Mouse (Mus musculus) gastrocnemius, postnatal 10 days (tissue): ENCODE measurements around the gene Zfp68. TPM values are rescaled to one million over a fixed set of nuclear protein-coding genes. Genes with fewer than 3 reads are reported as not detected.
A peak's percentile ranks its signal among the peaks of the same experiment; 100 is the strongest.
"Not testable (repeated sequence)": the region's sequence is repeated elsewhere in the genome, so short reads cannot be mapped to it uniquely, and the experiment has no call there.

Experiments used
- DNase-seq: peaks from one replicate; pipeline ENCODE4 v3.0.0; 2021; ENCODE audit warnings: mixed read lengths
- long read RNA-seq, 2 experiments: library from polyadenylated mRNA; stranded (forward); transcript quantifications; one replicate each; pipeline ENCODE4 v2.0.0; 2021
- microRNA-seq, 2 experiments: library from miRNA; unstranded; fragments of <30 nt; microRNA quantifications; one replicate each; pipeline ENCODE4 v1.2.0; 2021
- total RNA-seq, 2 experiments: library from RNA; stranded (reverse); gene quantifications; 2 replicates each; pipeline ENCODE4 v1.2.3; 2021

The Zfp68 gene
- 10 to 100 TPM; 19.2 to 22.1 TPM for total RNA-seq
- long read RNA-seq, experiment 1, full-length matches to known transcripts: 53 of 56 reads
- long read RNA-seq, experiment 1, partial matches to known transcripts: 1 of 56 reads
- long read RNA-seq, experiment 1, other reads (novel, unspliced or antisense): 2 of 56 reads
- long read RNA-seq, experiment 2, full-length matches to known transcripts: 29 of 31 reads
- long read RNA-seq, experiment 2, partial matches to known transcripts: 0 of 31 reads
- long read RNA-seq, experiment 2, other reads (novel, unspliced or antisense): 2 of 31 reads

DNA sequence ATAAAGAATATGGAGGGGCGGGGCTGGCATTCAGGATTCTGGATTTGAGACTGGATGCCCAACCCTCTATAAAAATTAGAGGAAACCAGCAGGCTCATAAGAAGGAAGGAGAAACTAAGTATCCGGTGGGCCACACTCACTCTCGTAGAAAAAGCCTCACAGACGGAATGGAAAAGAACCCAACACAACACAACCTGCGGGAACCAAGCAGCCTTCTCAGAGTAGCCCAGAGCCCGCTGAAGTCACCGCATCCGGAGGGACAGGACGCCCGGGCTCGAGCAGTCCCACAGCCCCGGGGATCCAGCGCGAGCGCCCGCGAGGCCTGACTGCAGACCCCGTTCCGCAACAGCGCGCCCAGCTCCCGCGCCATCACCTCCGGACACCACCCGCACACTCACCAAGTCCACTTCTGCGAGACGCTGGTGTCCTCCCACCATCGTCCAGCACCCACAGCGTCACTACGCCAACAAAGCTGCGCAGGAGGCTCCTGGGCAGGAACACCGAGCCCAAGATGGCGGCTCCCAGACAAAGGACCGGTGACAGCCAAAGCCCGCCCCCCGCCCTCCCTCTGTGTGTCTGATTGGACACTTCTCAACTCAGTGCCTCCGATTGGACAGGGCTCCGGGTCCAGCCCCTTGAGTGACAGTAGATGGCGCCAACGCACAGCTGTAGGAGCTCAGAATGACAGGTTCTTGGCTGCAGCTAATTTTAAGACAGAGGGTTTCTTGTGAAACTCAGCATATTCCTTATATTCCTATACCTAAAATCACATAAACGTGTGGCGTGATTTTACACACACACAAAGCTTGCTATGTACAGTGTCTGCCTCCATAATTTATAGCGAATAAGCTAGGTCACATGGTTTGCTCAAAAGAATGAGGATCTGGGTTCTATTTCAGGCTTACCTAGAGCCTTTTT, at the start of gene Zfp68:
Zfp68 (minus strand) TSS at position 551 of the 918 bp plus-strand sequence.
- peak; percentile 86 for DNase-seq

DNA sequence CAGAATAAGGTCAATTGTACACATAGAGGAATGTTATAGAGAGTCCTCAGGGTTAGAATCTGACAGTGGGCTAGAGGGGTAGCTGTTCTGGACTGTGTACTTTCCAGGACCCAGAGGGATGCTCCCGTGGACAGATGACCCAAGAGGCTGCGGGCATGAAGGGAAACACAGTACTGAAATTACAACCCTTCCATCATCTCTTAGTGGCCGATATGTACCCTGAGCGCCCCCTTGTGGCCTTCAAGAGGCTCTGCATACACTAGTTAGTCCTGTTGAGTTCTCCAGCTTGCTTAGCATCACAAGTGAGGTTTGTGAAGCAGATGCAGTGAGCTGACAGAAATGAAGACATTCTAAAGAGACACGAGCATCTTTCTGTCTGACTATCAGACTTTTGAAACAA, 39.4 kb upstream of the Zfp68 start:
- DNase-seq: peak; percentile 29

DNA sequence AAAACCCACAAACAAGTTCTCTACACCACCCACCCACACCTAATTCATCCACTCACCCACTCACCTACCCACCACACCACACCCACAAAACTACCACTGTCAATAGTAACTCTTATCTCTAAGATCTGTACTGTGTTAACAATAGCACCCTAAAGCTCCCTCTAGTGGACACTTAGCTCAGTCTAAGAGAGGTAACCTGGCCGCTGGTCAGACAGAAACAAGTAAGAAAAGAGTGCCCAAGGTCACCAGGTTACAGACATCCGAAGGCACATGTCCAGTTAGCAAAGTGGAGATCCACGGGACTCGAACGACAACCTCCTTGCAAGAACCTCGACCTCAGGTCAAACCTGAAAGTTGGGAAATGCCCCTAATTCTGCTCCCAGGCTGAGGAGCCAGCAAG, 38.3 kb upstream of the Zfp68 start:
- peak; percentile 5 for DNase-seq

DNA sequence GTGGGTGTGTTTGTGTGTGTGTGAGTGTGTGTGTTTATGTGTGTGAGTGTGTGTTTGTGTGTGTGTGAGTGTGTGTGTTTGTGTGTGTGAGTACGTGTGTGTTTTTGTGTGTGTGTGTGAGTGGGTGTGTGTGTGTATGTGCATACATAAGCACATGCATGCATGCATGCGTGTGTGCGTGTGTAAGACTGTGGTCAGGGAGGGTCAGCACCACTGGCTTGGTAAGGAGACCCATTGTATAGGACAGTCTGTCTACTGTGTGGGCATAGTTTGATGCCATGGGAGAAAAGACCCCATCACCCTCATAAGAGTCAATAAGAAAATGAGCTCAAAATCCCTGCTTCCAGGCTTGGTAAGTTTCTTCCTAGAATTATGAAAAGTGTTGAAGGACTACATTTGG, 37.8 kb upstream of the Zfp68 start:
- DNase-seq: no peak

DNA sequence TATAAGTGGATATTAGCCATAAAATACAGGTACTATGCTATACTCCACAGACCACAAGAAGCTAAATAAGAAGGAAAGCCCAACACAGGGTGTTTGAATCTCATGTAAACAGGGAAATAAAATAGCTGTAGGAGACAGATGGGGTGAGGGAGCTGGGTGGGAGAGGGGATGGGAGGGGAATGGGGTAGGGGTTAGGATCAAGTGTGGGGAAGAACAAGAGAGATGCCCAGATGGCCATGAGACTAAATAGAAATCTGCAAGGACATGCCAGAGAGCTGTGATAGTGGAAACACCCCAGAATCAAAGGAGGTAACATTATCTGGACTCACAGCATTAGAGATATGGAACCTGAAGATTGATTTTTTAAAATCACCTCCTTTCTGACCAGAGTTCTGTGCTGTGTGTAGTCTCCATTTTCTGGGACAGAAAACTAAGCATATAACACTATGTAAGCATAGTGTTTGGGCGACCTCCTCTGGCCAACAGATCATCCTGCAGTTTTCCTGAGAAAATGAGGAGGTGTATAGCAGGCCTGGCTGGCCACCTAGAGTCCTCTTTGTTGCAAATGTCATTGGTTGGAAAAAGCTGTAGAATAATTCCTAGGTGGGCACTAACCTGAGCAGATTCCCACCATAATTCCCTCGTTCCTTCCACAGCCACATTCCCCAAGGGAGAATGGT, 37.1 kb upstream of the Zfp68 start:
- peak; percentile 42 for DNase-seq

DNA sequence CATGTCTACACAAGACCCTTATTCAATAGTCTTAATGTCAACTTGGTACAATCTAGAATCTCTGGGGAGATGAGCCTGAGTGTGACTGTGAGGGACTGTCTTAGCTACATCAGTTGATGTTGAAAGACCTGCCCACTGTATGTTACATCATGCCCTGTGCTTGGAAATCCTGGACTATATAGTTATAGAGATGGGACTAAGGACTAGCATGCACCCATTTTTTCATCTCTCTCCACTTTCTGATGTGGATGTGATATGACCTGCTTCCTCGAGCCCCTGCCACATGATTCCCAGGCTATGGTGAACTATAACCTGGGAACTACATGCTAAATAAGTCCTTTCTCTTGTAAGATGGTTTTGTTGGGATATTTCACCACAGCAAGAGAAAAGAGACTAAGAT, 33.4 kb upstream of the Zfp68 start:
- no peak for DNase-seq

DNA sequence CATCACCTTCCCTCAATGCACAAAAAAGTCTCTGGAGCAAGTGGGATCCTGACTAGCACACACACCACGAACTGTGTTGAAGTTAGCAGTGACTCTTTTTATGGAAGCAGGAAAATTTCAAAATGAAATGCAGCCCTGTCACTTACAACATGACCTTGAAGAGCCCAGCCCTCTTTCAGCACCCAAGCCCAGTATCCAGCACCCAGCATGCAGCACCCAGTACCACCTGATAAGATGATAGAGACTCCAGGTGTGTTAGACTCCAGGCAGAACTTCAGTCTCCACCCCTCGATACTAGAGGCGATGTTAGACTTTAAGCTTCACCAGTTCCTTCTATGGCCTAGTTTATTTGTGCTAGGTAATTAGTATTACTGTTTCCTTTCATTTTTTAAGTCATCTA, 22.2 kb upstream of the Zfp68 start:
- no peak for DNase-seq

DNA sequence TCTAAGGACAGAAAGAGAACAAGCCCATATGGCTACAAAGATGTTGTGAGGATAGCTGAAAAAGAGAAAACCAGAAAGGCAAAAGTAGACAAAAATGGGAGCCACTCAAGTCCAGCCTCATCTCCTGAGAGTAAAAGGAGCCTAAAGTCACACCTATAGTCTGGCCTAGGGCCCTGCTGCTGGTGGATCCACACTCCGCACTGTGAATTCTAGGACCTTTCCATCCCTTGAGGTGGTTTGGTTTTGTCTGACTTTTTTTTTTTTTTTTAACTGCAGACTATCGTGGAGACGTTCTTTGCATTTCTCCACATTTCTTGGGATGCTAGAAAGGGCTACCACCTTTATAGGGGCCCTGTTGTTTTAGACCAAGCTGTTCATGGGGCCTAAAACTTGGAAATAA, 21.5 kb upstream of the Zfp68 start:
- DNase-seq: no peak

DNA sequence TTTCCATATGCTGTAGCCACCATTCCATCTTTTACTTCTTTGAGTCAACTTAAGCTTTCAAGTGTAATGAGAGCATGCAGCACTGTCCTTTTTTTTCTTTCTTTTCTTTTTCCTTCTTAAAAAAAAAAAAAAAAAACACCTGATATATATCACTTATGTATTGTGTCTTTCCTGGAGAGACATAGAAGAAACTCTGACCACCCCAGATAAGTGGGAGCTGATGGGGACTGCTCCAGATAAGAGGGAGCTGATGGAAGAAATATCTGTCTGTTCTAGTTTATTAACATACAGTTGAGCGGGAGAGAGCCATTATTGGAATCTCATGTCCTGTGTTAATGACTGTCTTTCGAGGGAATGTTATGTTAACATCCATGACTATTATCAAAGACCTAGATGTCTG, 16.9 kb upstream of the Zfp68 start:
- no peak for DNase-seq

DNA sequence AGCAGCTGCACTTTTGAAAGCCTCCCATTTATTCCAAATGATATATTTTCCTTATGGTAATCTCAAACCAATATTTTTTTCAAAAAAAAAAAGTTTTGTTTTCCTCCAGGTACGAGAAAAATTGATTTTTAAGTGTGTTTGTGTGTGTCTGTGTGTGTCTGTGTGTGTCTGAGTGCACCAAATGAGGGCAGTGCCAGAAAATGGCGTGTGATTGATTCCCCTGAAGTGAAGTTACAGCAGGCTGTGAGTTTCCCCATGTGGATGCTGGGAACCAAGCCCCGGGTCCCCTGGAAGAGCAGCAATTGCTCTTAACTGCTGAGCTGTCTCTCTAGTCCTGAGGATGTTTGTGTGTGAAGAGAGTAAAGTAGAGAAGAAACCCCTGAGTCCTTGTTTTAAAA, 3.9 kb upstream of the Zfp68 start:
- DNase-seq: no peak

DNA sequence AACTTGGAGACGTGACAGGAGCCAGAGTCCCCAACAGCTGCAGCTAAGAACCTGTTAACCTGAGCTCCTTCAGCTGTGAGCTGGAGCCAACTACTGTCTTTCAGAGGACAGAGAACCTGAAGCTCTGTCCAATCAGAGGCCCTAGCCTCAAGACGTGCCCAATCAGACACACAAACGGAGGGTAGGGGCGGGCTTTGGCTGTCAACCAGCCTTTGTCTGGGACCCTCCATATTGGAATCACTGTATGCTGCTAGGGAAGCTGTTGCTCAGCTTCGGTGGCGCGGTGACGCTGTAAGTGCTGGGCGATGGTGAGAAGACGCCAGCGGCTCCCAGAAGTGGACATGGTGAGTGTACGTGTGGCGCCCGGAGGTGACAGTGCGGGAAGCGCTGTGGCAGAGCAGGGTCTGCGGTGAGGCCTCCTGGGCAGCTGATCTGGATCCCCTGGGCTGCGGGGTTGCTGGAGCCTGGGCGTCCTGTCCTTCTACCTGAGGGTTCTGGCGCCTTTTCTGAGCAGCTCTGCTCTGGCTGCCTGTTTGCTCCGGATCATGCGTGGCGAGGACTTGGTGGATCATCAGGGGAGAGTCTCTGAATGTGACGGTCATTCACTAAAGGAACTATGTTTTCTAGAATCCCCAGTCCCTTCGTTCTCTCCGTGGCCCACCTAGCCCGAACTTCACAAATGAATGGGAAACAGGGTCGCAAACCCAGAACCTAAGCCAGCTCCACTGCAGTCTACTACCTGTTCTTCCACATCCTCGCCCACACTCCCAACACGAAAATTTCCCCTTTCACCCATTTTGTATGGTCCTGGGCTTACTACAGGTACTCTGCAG, 3.3 kb upstream of the Zfp68 start, which contains the start of gene A430033K04Rik:
A430033K04Rik (plus strand) TSS at position 215 of the 833 bp plus-strand sequence.
- DNase-seq: peak; percentile 90

DNA sequence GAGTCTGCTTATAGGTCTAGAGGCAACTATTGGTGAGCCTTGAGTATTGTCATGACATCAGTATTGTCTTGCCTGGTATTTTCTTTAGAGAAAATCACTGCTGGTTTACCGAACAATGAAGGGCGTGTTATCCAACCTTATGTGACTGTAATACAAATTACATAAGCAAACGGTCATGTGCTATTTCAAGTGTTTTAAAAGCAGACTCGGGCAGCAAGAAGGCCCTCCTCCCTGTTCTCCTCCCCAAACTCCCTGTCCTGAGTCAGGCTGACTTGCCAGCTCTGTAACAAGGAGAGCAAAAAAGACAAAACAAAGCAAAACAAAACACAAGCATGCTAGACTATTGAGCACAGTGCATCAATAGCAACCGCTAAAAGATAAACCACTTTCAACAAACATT, 1.3 kb upstream of the Zfp68 start:
- DNase-seq: no peak

DNA sequence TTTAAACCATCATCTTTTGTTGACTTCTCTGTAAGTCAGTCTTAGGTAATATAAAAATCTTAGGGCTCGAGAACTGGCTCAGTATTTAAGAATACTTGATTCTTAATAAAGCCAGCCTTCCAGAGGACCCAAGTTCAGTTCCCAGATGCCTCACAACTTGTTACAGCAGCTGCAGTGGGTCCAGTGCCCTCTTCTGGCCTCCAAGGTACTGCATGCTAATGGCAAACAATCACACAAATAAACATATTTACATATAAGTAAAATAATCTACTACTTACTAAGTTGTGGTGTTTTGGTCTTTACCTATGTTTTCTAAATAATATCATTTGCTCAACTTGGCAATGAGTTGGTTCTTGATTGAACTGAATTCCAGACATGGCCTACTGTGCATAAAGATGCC, 1.2 kb downstream of the Zfp68 start:
- no peak for DNase-seq

DNA sequence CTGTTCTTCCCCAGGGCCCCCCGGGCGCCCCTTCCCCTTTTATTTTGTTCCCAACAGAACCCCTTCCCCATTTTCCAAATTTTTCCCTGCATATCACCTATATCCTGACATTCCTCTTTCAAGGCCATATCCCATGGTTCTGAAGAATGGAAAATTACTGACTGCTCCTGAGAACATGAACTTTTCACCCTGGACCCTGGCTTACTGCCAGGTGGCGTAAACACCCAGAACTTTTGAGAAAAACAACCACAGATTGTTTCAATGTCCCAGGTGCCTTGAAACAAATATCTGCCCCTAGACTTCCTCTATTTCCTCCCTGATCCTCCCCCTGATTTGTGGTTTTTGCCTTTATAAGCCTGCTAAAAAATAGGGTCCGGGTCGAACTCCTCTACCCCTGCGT, 32.2 kb downstream of the Zfp68 start:
- DNase-seq: no peak

DNA sequence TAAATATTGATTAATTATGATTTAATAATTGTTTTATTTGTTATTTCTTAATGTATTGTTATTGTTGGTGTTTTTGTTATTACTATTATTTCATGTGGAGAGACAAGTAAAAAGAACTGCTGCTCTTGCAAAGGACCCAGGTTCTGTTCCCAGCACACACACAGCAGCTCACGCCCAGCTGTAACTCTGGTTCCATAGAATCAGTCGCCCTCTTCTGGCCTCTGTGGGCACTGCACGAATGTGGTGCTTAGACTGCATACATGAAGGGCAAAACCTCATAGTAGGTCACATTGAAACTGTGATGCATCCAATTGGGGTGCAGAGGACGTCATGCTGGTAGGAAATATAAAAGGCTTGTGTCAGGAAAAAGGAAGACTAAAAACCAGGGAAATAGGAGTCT, 47.9 kb downstream of the Zfp68 start:
- no peak for DNase-seq

DNA sequence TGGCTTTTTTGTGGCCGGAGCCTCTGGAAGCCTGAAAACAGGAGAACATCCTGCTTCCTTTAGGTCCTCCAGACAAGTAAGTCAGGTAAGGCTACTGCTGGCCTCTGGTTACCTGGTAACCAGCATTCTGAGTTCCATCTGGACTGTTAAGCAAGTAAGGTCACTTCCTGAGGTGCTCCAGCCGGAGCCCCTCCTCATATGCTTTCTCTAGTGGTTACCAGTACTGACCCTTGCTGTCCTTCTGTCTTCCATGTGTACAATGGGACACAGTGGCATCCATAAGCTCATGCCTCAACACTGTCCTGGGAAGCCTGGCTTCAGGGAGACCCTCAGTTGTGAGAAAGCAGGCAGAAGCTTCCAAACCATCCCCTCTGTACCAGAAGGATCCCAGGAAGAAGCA, 54.9 kb downstream of the Zfp68 start, which contains the start of gene 1700123K08Rik:
1700123K08Rik (minus strand) TSS at position 101 of the 400 bp plus-strand sequence.
- DNase-seq: not testable (repeated sequence)

Small RNA genes lying within 50 kb of the gene (microRNA-seq; reads per million reads assigned to microRNA genes)
- gene Gm24082: 0 reads per million in 2 experiments

Other genes with a start within 250 kb of the Zfp68 start
- gene Zfp157, start 178.3 kb downstream of the Zfp68 start, total RNA-seq: 1 to 10 TPM; 4.6 to 5.0 TPM
- not detected for gene 1700123K08Rik, start 55.0 kb downstream of the Zfp68 start, total RNA-seq
- gene A430033K04Rik, start 3.1 kb upstream of the Zfp68 start, total RNA-seq: 1 to 10 TPM; 2.9 to 5.1 TPM
- 10 to 100 TPM; 29.2 to 41.6 TPM for gene Fam20c, start 134.8 kb upstream of the Zfp68 start, total RNA-seq
- not detected for gene Gm5294, start 200.3 kb upstream of the Zfp68 start, total RNA-seq